In the genomic region with DNA sequence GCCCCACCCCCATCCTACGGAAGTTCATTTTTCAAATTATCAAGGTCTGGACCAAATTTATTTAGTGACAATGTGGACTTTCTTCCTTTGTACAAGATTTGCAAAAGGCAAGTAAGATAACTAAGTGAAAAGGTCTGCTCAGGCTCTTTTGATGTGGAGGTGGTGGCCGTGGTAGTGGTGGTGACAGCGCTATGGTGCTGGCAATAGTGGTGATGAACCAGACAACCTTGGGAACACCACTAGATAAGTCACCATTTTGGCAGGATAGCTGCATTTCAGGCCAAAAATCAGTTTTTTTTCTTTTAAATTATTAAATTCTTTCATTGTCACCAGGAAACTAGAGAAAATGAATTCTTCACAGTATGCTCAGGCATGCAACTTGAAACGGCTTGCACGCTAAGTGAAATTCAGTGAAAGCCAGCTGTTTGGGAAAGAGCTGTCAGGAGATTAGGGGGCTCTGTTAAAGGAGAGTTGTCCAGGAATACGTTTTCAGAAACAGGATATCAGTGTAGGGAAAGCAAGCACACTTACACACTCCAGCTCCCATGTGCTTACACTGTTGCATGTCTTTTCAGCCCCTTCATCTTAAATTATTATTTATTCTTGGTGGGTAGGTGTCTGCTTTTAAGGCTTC, we compare ENCODE assay signal across 16 mouse cellular contexts.
DNase-seq lines count a peak whose midpoint lies in the region; ATAC-seq and TF ChIP-seq lines count a peak whose summit lies in the region.
"Had no signal": no experiment of that assay in that cellular context is flagged by ENCODE, and none has a peak within 500 bp of the region (broad histone marks: within the 10 kb centered on the region; RNA-seq: fewer than 3 reads in every experiment).

No protein-coding gene starts in this region.

- no peaks in the 10 kb centered on the region for H3K9me3 ChIP-seq in forebrain, embryonic 14.5 days (replicated peaks; ENCODE audit: control insufficient read depth, low read length)
- H3K9me3 ChIP-seq in forebrain, embryonic 10.5 days, result no peaks in the 10 kb centered on the region
- no peaks in the 10 kb centered on the region for H3K9me3 ChIP-seq in kidney, postnatal 0 days (replicated peaks; ENCODE audit: low read length)
- H3K9me3 ChIP-seq in embryonic facial prominence, embryonic 15.5 days (replicated peaks), result no peaks in the 10 kb centered on the region
- H3K9me3 ChIP-seq in stomach, embryonic 14.5 days (ENCODE audit: control insufficient read depth, low read depth, low read length), result no peaks in the 10 kb centered on the region
- H3K9me3 ChIP-seq: G1E; heart, embryonic 10.5 days; hindbrain, embryonic 13.5 days; liver, embryonic 13.5 days had no signal

- no peak overlapping the region for H3K4me3 ChIP-seq in forebrain, embryonic 14.5 days (ENCODE audit: low read depth, low read length)
- H3K4me3 ChIP-seq in forebrain, embryonic 10.5 days, result no peak overlapping the region
- no peak overlapping the region for H3K4me3 ChIP-seq in kidney, postnatal 0 days (replicated peaks; ENCODE audit: low read depth, low read length)
- no peak overlapping the region for H3K4me3 ChIP-seq in embryonic facial prominence, embryonic 15.5 days (replicated peaks)
- H3K4me3 ChIP-seq in stomach, embryonic 14.5 days (ENCODE audit: low read depth, low read length), result no peak overlapping the region
- H3K4me3 ChIP-seq: heart, embryonic 10.5 days; hindbrain, embryonic 13.5 days; liver, embryonic 13.5 days; megakaryocyte, embryonic 14.5 days; neural tube, embryonic 12.5 days had no signal

- 65% methylated on average over 6 of the region's 6 CpGs for WGBS in forebrain, embryonic 14.5 days
- WGBS in forebrain, embryonic 10.5 days, result 80% methylated on average over 6 of the region's 6 CpGs
- WGBS in kidney, postnatal 0 days, result 59% methylated on average over 6 of the region's 6 CpGs
- 31% methylated on average over 6 of the region's 6 CpGs for WGBS in embryonic facial prominence, embryonic 15.5 days
- 43% methylated on average over 6 of the region's 6 CpGs for WGBS in stomach, embryonic 14.5 days

- H3K4me1 ChIP-seq in forebrain, embryonic 14.5 days (ENCODE audit: control insufficient read depth, insufficient read depth, low read length), result peaks cover 4% of the 10 kb centered on the region; the same call in 1 of the 2 replicates
- H3K4me1 ChIP-seq in forebrain, embryonic 10.5 days, result 0 out of 2 replicates have a peak, but pooled peaks cover 8% of the 10 kb centered on the region
- H3K4me1 ChIP-seq in kidney, postnatal 0 days (replicated peaks; ENCODE audit: insufficient read depth, low read length), result no peaks in the 10 kb centered on the region
- peaks cover 17% of the 10 kb centered on the region for H3K4me1 ChIP-seq in embryonic facial prominence, embryonic 15.5 days
- H3K4me1 ChIP-seq in stomach, embryonic 14.5 days (ENCODE audit: control insufficient read depth, insufficient read depth, low read length), result peaks cover 8% of the 10 kb centered on the region; the same call in 1 of the 2 replicates
- H3K4me1 ChIP-seq: hindbrain, embryonic 13.5 days; liver, embryonic 13.5 days; megakaryocyte, embryonic 14.5 days; neural tube, embryonic 12.5 days had no signal

- H3K27ac ChIP-seq in forebrain, embryonic 14.5 days (ENCODE audit: low read depth, low read length), result no peak overlapping the region
- H3K27ac ChIP-seq in forebrain, embryonic 10.5 days, result no peak overlapping the region
- H3K27ac ChIP-seq in kidney, postnatal 0 days, result no peak overlapping the region
- H3K27ac ChIP-seq in embryonic facial prominence, embryonic 15.5 days (replicated peaks), result peak overlapping the region; percentile 77
- peak overlapping the region; percentile 64; the same call in 1 of the 2 replicates for H3K27ac ChIP-seq in stomach, embryonic 14.5 days (ENCODE audit: low read length)
- H3K27ac ChIP-seq: heart, embryonic 10.5 days; hindbrain, embryonic 13.5 days; liver, embryonic 13.5 days; neural tube, embryonic 12.5 days had no signal

- no peak for TF ChIP-seq CTCF in kidney, postnatal 0 days (IDR thresholded peaks at IDR 0.05; ENCODE audit: low read depth)

- no peaks in the 10 kb centered on the region for H3K36me3 ChIP-seq in forebrain, embryonic 14.5 days (ENCODE audit: control insufficient read depth, insufficient read depth, low read length)
- H3K36me3 ChIP-seq in forebrain, embryonic 10.5 days (replicated peaks), result no peaks in the 10 kb centered on the region
- H3K36me3 ChIP-seq in kidney, postnatal 0 days (ENCODE audit: insufficient read depth, low read length), result no peaks in the 10 kb centered on the region
- no peaks in the 10 kb centered on the region for H3K36me3 ChIP-seq in embryonic facial prominence, embryonic 15.5 days
- H3K36me3 ChIP-seq in stomach, embryonic 14.5 days (ENCODE audit: control insufficient read depth, insufficient read depth, low read length), result no peaks in the 10 kb centered on the region
- H3K36me3 ChIP-seq: G1E; hindbrain, embryonic 13.5 days; liver, embryonic 13.5 days; neural tube, embryonic 12.5 days had no signal

- no peak overlapping the region for H3K4me2 ChIP-seq in forebrain, embryonic 14.5 days (ENCODE audit: low read length)
- H3K4me2 ChIP-seq in kidney, postnatal 0 days (ENCODE audit: low read length), result no peak overlapping the region
- H3K4me2 ChIP-seq in embryonic facial prominence, embryonic 15.5 days (replicated peaks), result no peak overlapping the region
- H3K4me2 ChIP-seq in stomach, embryonic 14.5 days (replicated peaks; ENCODE audit: low read depth, low read length), result no peak overlapping the region
- H3K4me2 ChIP-seq: hindbrain, embryonic 13.5 days; liver, embryonic 13.5 days; neural tube, embryonic 12.5 days had no signal

- ATAC-seq in forebrain, embryonic 14.5 days, result no peak
- ATAC-seq in kidney, postnatal 0 days (replicated peaks; ENCODE audit: low FRiP score, low read depth), result no peak
- peak; percentile 65; the same call in 1 of the 2 replicates for ATAC-seq in embryonic facial prominence, embryonic 15.5 days (ENCODE audit: insufficient number of reproducible peaks, low FRiP score, low TSS enrichment, low read depth)
- peak; percentile 67; the same call in 1 of the 2 replicates for ATAC-seq in stomach, embryonic 14.5 days (ENCODE audit: insufficient number of reproducible peaks, insufficient read depth, low FRiP score, low read depth)

- H3K9ac ChIP-seq in forebrain, embryonic 14.5 days (ENCODE audit: low read length), result no peak overlapping the region
- H3K9ac ChIP-seq in kidney, postnatal 0 days (ENCODE audit: low read depth, low read length), result no peak overlapping the region
- H3K9ac ChIP-seq in embryonic facial prominence, embryonic 15.5 days, result no peak overlapping the region
- no peak overlapping the region for H3K9ac ChIP-seq in stomach, embryonic 14.5 days (replicated peaks; ENCODE audit: low read depth, low read length)
- H3K9ac ChIP-seq: hindbrain, embryonic 13.5 days; liver, embryonic 13.5 days; neural tube, embryonic 12.5 days had no signal

- DNase-seq in forebrain, embryonic 14.5 days (ENCODE audit: low spot score), result peak; percentile 20
- no peak for DNase-seq in forebrain, embryonic 10.5 days (ENCODE audit: extremely low spot score, low spot score)
- peak; percentile 73 for DNase-seq in kidney, postnatal 0 days (ENCODE audit: low spot score)
- no peak for DNase-seq in kidney, adult 8-10 months
- DNase-seq in yolk sac, embryonic 10.5 days (ENCODE audit: low spot score), result no peak
- DNase-seq: cerebellum, postnatal 25 days; kidney, adult 2 months; liver, embryonic 13.5 days; retina, postnatal 1 day had no signal

- H3K27me3 ChIP-seq in forebrain, embryonic 14.5 days (replicated peaks; ENCODE audit: control insufficient read depth, insufficient read depth, low read length), result no peaks in the 10 kb centered on the region
- H3K27me3 ChIP-seq in forebrain, embryonic 10.5 days (ENCODE audit: poor library complexity, severe bottlenecking), result no peaks in the 10 kb centered on the region
- no peaks in the 10 kb centered on the region for H3K27me3 ChIP-seq in kidney, postnatal 0 days (ENCODE audit: insufficient read depth, low read length)
- H3K27me3 ChIP-seq in embryonic facial prominence, embryonic 15.5 days, result no peaks in the 10 kb centered on the region
- H3K27me3 ChIP-seq in stomach, embryonic 14.5 days (ENCODE audit: control insufficient read depth, insufficient read depth, low read length), result no peaks in the 10 kb centered on the region
- H3K27me3 ChIP-seq: hindbrain, embryonic 13.5 days; liver, embryonic 13.5 days; megakaryocyte, embryonic 14.5 days; neural tube, embryonic 12.5 days had no signal

Comparison
In these comparisons a context has a peak if more than half of its experiments do, and no peak if none do; other contexts are left out.
1. DNase-seq: peak in forebrain, embryonic 14.5 days (single experiment) and kidney, postnatal 0 days (single experiment); none in forebrain, embryonic 10.5 days (single experiment), kidney, adult 8-10 months (0 of 2) and yolk sac, embryonic 10.5 days (single experiment).
2. ATAC-seq: peak in embryonic facial prominence, embryonic 15.5 days (single experiment) and stomach, embryonic 14.5 days (single experiment); none in forebrain, embryonic 14.5 days (single experiment) and kidney, postnatal 0 days (single experiment).
3. H3K27ac ChIP-seq: peak in embryonic facial prominence, embryonic 15.5 days (single experiment) and stomach, embryonic 14.5 days (single experiment); none in forebrain, embryonic 14.5 days (single experiment), forebrain, embryonic 10.5 days (single experiment) and kidney, postnatal 0 days (single experiment).